Mouse (Mus musculus): ENCODE results near the gene Clec16a. TPM values are rescaled to one million over a fixed set of nuclear protein-coding genes. Genes with fewer than 3 reads are reported as not detected.

Gene Clec16a
- polyA plus RNA-seq, 1 experiment from 2014 or later: 53.9 TPM

- H3K36me3 ChIP-seq (replicated peaks): no peaks in the 10 kb centered on the region
- no peak overlapping the region for H3K9ac ChIP-seq
- 70% methylated on average over 7 of the region's 7 CpGs for WGBS
- H3K27ac ChIP-seq: no peak overlapping the region
- no peaks in the 10 kb centered on the region for H3K9me3 ChIP-seq
- no peaks in the 10 kb centered on the region for H3K4me1 ChIP-seq
- no peaks in the 10 kb centered on the region for H3K27me3 ChIP-seq
- no peak overlapping the region for H3K4me2 ChIP-seq
- ATAC-seq (ENCODE audit: low FRiP score): no peak
- no peak overlapping the region for H3K4me3 ChIP-seq (replicated peaks)
Observed at GRCm38 (mm10) chr16:10749824-10750223, 204.7 kb downstream of the Clec16a start.

- H3K9ac ChIP-seq: no peak overlapping the region
- H3K9me3 ChIP-seq: no peaks in the 10 kb centered on the region
- H3K27ac ChIP-seq: no peak overlapping the region
- H3K4me1 ChIP-seq: no peaks in the 10 kb centered on the region
- no peak for ATAC-seq (ENCODE audit: low FRiP score)
- no peaks in the 10 kb centered on the region for H3K27me3 ChIP-seq
- H3K36me3 ChIP-seq (replicated peaks): no peaks in the 10 kb centered on the region
- 87% methylated on average over 3 of the region's 3 CpGs for WGBS
- no peak overlapping the region for H3K4me3 ChIP-seq (replicated peaks)
- no peak overlapping the region for H3K4me2 ChIP-seq
Observed at GRCm38 (mm10) chr16:10754521-10755296, 209.6 kb downstream of the Clec16a start.

GRCm38 (mm10) chr16:10756168-10756567 is 211.0 kb downstream of the Clec16a start:
- Histone ChIP-seq H3K27me3 (no peaks in the 10 kb centered on the region), H3K36me3 (replicated peaks) (no peaks in the 10 kb centered on the region), H3K9me3 (no peaks in the 10 kb centered on the region), H3K9ac (no peak overlapping the region), H3K4me1 (no peaks in the 10 kb centered on the region), H3K4me2 (no peak overlapping the region), H3K27ac (no peak overlapping the region), H3K4me3 (replicated peaks) (no peak overlapping the region)
- ATAC-seq (ENCODE audit: low FRiP score): no peak
- WGBS: 78% methylated on average over 6 of the region's 6 CpGs

GRCm38 (mm10) chr16:10761182-10761581 is 216.0 kb downstream of the Clec16a start:
- ATAC-seq (ENCODE audit: low FRiP score): no peak
- WGBS: 85% methylated on average over 8 of the region's 8 CpGs
- Histone ChIP-seq H3K27ac (no peak overlapping the region), H3K4me2 (no peak overlapping the region), H3K4me3 (replicated peaks) (no peak overlapping the region), H3K4me1 (no peaks in the 10 kb centered on the region), H3K9me3 (no peaks in the 10 kb centered on the region), H3K36me3 (replicated peaks) (no peaks in the 10 kb centered on the region), H3K27me3 (no peaks in the 10 kb centered on the region), H3K9ac (no peak overlapping the region)

GRCm38 (mm10) chr16:10762569-10763180 is 217.5 kb downstream of the Clec16a start:
- WGBS: 81% methylated on average over 5 of the region's 5 CpGs
- Histone ChIP-seq H3K27ac (no peak overlapping the region), H3K4me3 (replicated peaks) (no peak overlapping the region), H3K4me1 (no peaks in the 10 kb centered on the region), H3K27me3 (no peaks in the 10 kb centered on the region), H3K9me3 (no peaks in the 10 kb centered on the region), H3K9ac (no peak overlapping the region), H3K4me2 (no peak overlapping the region), H3K36me3 (replicated peaks) (no peaks in the 10 kb centered on the region)
- ATAC-seq (ENCODE audit: low FRiP score): no peak

- Histone ChIP-seq H3K9me3 (no peaks in the 10 kb centered on the region), H3K4me3 (replicated peaks) (no peak overlapping the region), H3K9ac (no peak overlapping the region), H3K27ac (no peak overlapping the region), H3K4me2 (no peak overlapping the region), H3K4me1 (no peaks in the 10 kb centered on the region), H3K27me3 (peaks cover 3% of the 10 kb centered on the region; the same call in 1 of the 2 replicates), H3K36me3 (replicated peaks) (no peaks in the 10 kb centered on the region)
- WGBS: 70% methylated on average over 6 of the region's 6 CpGs
- ATAC-seq (ENCODE audit: low FRiP score): no peak
Observed at GRCm38 (mm10) chr16:10763540-10764264, 218.6 kb downstream of the Clec16a start.

GRCm38 (mm10) chr16:10764323-10764722 is 219.2 kb downstream of the Clec16a start:
- 76% methylated on average over 2 of the region's 2 CpGs for WGBS
- H3K27ac ChIP-seq: no peak overlapping the region
- H3K9me3 ChIP-seq: no peaks in the 10 kb centered on the region
- H3K4me1 ChIP-seq: no peaks in the 10 kb centered on the region
- ATAC-seq (ENCODE audit: low FRiP score): no peak
- H3K4me2 ChIP-seq: no peak overlapping the region
- no peak overlapping the region for H3K9ac ChIP-seq
- peaks cover 5% of the 10 kb centered on the region; the same call in 1 of the 2 replicates for H3K27me3 ChIP-seq
- no peak overlapping the region for H3K4me3 ChIP-seq (replicated peaks)
- no peaks in the 10 kb centered on the region for H3K36me3 ChIP-seq (replicated peaks)

- H3K4me2 ChIP-seq: no peak overlapping the region
- H3K27ac ChIP-seq: no peak overlapping the region
- no peaks in the 10 kb centered on the region for H3K4me1 ChIP-seq
- 27% methylated on average over 4 of the region's 4 CpGs for WGBS
- 0 out of 2 replicates have a peak, but pooled peaks have one; percentile 14 for ATAC-seq (ENCODE audit: low FRiP score)
- H3K9ac ChIP-seq: no peak overlapping the region
- peaks cover 5% of the 10 kb centered on the region; the same call in 1 of the 2 replicates for H3K27me3 ChIP-seq
- no peak overlapping the region for H3K4me3 ChIP-seq (replicated peaks)
- no peaks in the 10 kb centered on the region for H3K36me3 ChIP-seq (replicated peaks)
- H3K9me3 ChIP-seq: no peaks in the 10 kb centered on the region
Observed at GRCm38 (mm10) chr16:10767158-10767557, 222.0 kb downstream of the Clec16a start.

GRCm38 (mm10) chr16:10768821-10769220 is 223.7 kb downstream of the Clec16a start:
- Histone ChIP-seq H3K4me3 (replicated peaks) (no peak overlapping the region), H3K9me3 (no peaks in the 10 kb centered on the region), H3K36me3 (replicated peaks) (no peaks in the 10 kb centered on the region), H3K27me3 (peaks cover 5% of the 10 kb centered on the region; the same call in 1 of the 2 replicates), H3K4me2 (no peak overlapping the region), H3K27ac (no peak overlapping the region), H3K4me1 (no peaks in the 10 kb centered on the region), H3K9ac (no peak overlapping the region)
- WGBS: 66% methylated on average over 9 of the region's 9 CpGs
- ATAC-seq (ENCODE audit: low FRiP score): no peak

GRCm38 (mm10) chr16:10769661-10770060 is 224.5 kb downstream of the Clec16a start:
- no peak for ATAC-seq (ENCODE audit: low FRiP score)
- H3K27me3 ChIP-seq: peaks cover 5% of the 10 kb centered on the region; the same call in 1 of the 2 replicates
- H3K9ac ChIP-seq: no peak overlapping the region
- no peak overlapping the region for H3K4me3 ChIP-seq (replicated peaks)
- no peaks in the 10 kb centered on the region for H3K4me1 ChIP-seq
- H3K36me3 ChIP-seq (replicated peaks): no peaks in the 10 kb centered on the region
- H3K9me3 ChIP-seq: no peaks in the 10 kb centered on the region
- WGBS: 44% methylated on average over 2 of the region's 2 CpGs
- no peak overlapping the region for H3K4me2 ChIP-seq
- no peak overlapping the region for H3K27ac ChIP-seq

- WGBS: 59% methylated on average over 4 of the region's 4 CpGs
- Histone ChIP-seq H3K4me3 (replicated peaks) (no peak overlapping the region), H3K27ac (no peak overlapping the region), H3K9ac (no peak overlapping the region), H3K4me2 (no peak overlapping the region), H3K36me3 (replicated peaks) (no peaks in the 10 kb centered on the region), H3K4me1 (no peaks in the 10 kb centered on the region), H3K9me3 (no peaks in the 10 kb centered on the region), H3K27me3 (peaks cover 5% of the 10 kb centered on the region; the same call in 1 of the 2 replicates)
- no peak for ATAC-seq (ENCODE audit: low FRiP score)
Observed at GRCm38 (mm10) chr16:10770531-10771325, 225.6 kb downstream of the Clec16a start.
